Mouse (Mus musculus): ENCODE measurements at regions not wholly inside any gene's neighbourhood (a gene's known extent, or its start where the extent isn't known, plus 50 kb on each side); places are given as distances from the start of the nearest gene placed in this dataset.
"Not testable (repeated sequence)": the region's sequence is repeated elsewhere in the genome, so short reads cannot be mapped to it uniquely, and the experiment has no call there.

- no peaks in the 10 kb centered on the region for H3K4me1 ChIP-seq (ENCODE audit: control insufficient read depth, insufficient read depth, low read length)
- no peak for TF ChIP-seq POLR2A (IDR thresholded peaks at IDR 0.05; ENCODE audit: control insufficient read depth, low read depth, low read length)
- no peak for TF ChIP-seq CTCF (IDR thresholded peaks at IDR 0.05; ENCODE audit: control insufficient read depth, insufficient read depth, insufficient replicate concordance, low read depth, low read length)
- H3K27me3 ChIP-seq (ENCODE audit: control insufficient read depth, insufficient read depth, low read length) = no peaks in the 10 kb centered on the region
- H3K27ac ChIP-seq (ENCODE audit: control insufficient read depth, insufficient read depth, low read depth, low read length) = no peak overlapping the region
- H3K36me3 ChIP-seq (ENCODE audit: control insufficient read depth, insufficient read depth, low read length) = no peaks in the 10 kb centered on the region
- H3K4me3 ChIP-seq (ENCODE audit: control insufficient read depth, low read depth, low read length) = no peak overlapping the region
Measured at GRCm38 (mm10) chr3:6004423-6004822, 253.8 kb downstream of the Gm8797 start.

GRCm38 (mm10) chr3:6018749-6019148, 268.1 kb downstream of the Gm8797 start:
- Histone ChIP-seq H3K27ac (ENCODE audit: control insufficient read depth, insufficient read depth, low read depth, low read length) (no peak overlapping the region), H3K36me3 (ENCODE audit: control insufficient read depth, insufficient read depth, low read length) (no peaks in the 10 kb centered on the region), H3K27me3 (ENCODE audit: control insufficient read depth, insufficient read depth, low read length) (no peaks in the 10 kb centered on the region), H3K4me1 (ENCODE audit: control insufficient read depth, insufficient read depth, low read length) (no peaks in the 10 kb centered on the region), H3K4me3 (ENCODE audit: control insufficient read depth, low read depth, low read length) (no peak overlapping the region)
- TF ChIP-seq POLR2A (IDR thresholded peaks at IDR 0.05; ENCODE audit: control insufficient read depth, low read depth, low read length) (no peak), CTCF (IDR thresholded peaks at IDR 0.05; ENCODE audit: control insufficient read depth, insufficient read depth, insufficient replicate concordance, low read depth, low read length) (no peak)

DNA sequence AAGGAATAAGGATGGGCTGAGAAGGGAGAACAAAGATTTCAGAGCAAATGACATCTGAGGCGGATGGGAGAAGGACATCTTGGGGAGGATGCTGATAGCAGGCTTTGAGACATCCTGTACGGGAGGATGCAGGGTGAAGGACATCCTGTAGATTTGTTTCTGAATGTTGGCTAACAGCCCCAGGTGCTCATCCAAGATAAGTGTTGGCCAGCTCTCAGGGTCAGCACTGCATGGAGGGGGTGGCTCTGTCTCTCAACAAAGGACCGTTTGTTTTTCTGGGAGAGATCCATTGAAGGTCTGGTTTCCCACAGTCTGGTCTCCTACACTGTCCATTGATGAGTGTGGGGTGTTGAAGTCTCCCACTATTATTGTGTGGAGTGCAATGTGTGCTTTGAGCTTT, 290.7 kb downstream of the Gm8797 start:
- H3K36me3 ChIP-seq (ENCODE audit: control insufficient read depth, insufficient read depth, low read length); H3K4me1 ChIP-seq (ENCODE audit: control insufficient read depth, insufficient read depth, low read length); H3K4me3 ChIP-seq (ENCODE audit: control insufficient read depth, low read depth, low read length); H3K27ac ChIP-seq (ENCODE audit: control insufficient read depth, insufficient read depth, low read depth, low read length); H3K27me3 ChIP-seq (ENCODE audit: control insufficient read depth, insufficient read depth, low read length): not testable (repeated sequence)

GRCm38 (mm10) chr3:6049472-6050045, 299.0 kb downstream of the Gm8797 start:
- H3K36me3 ChIP-seq (ENCODE audit: control insufficient read depth, insufficient read depth, low read length) = no peaks in the 10 kb centered on the region
- no peaks in the 10 kb centered on the region for H3K27me3 ChIP-seq (ENCODE audit: control insufficient read depth, insufficient read depth, low read length)
- no peak for TF ChIP-seq POLR2A (IDR thresholded peaks at IDR 0.05; ENCODE audit: control insufficient read depth, low read depth, low read length)
- TF ChIP-seq CTCF (IDR thresholded peaks at IDR 0.05; ENCODE audit: control insufficient read depth, insufficient read depth, insufficient replicate concordance, low read depth, low read length) = no peak
- H3K4me1 ChIP-seq (ENCODE audit: control insufficient read depth, insufficient read depth, low read length) = no peaks in the 10 kb centered on the region
- H3K27ac ChIP-seq (ENCODE audit: control insufficient read depth, insufficient read depth, low read depth, low read length) = no peak overlapping the region
- no peak overlapping the region for H3K4me3 ChIP-seq (ENCODE audit: control insufficient read depth, low read depth, low read length)

GRCm38 (mm10) chr3:6051901-6052300, 301.3 kb downstream of the Gm8797 start:
- Histone ChIP-seq H3K36me3 (ENCODE audit: control insufficient read depth, insufficient read depth, low read length) (no peaks in the 10 kb centered on the region), H3K4me3 (ENCODE audit: control insufficient read depth, low read depth, low read length) (no peak overlapping the region), H3K4me1 (ENCODE audit: control insufficient read depth, insufficient read depth, low read length) (no peaks in the 10 kb centered on the region), H3K27ac (ENCODE audit: control insufficient read depth, insufficient read depth, low read depth, low read length) (no peak overlapping the region), H3K27me3 (ENCODE audit: control insufficient read depth, insufficient read depth, low read length) (no peaks in the 10 kb centered on the region)
- TF ChIP-seq CTCF (IDR thresholded peaks at IDR 0.05; ENCODE audit: control insufficient read depth, insufficient read depth, insufficient replicate concordance, low read depth, low read length) (no peak), POLR2A (IDR thresholded peaks at IDR 0.05; ENCODE audit: control insufficient read depth, low read depth, low read length) (no peak)

DNA sequence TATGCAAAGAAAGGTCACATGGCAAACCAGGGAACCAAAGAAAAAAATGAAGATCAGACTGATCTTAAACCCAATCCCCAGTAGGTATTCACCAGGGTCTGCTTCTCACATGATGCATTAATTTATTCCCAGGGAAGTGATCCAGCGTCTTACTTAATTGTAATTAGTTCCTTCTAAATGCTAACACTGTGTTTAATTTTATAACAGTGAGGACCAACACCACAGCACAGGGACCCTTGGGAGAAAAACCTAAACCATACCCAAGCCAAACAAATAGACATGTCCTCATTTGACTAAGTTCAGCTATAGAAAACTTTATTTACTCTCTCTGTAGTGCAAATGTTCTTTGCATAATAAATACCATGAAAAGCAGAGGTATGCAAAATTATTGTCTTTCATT, 333.2 kb downstream of the Gm8797 start:
- TF ChIP-seq CTCF (IDR thresholded peaks at IDR 0.05; ENCODE audit: control insufficient read depth, insufficient read depth, insufficient replicate concordance, low read depth, low read length) (no peak), POLR2A (IDR thresholded peaks at IDR 0.05; ENCODE audit: control insufficient read depth, low read depth, low read length) (no peak)
- H3K4me3 ChIP-seq (ENCODE audit: control insufficient read depth, low read depth, low read length) = no peak overlapping the region
- no peak overlapping the region for H3K27ac ChIP-seq (ENCODE audit: control insufficient read depth, insufficient read depth, low read depth, low read length)

DNA sequence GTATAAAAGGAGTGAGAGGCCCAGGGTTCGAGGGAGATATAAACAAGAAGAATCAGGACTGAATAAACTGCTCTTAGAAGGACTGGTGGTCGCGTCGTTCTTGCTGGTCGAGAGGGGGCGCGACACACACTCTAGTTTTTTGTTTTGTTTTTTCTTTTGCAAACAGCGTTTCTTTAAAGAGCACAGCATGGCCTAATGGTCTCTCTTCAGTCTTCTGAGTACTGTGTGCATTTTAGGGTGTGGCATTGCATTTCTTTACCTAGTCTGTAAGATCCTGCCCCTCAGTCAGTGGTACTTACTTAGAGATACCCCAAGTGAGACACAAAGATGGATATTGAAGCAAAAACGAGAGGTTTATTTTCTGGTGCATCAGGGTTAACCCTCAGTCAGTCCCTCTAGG, 336.7 kb downstream of the Gm8797 start:
- no peak for TF ChIP-seq CTCF (IDR thresholded peaks at IDR 0.05; ENCODE audit: control insufficient read depth, insufficient read depth, insufficient replicate concordance, low read depth, low read length)
- TF ChIP-seq POLR2A (IDR thresholded peaks at IDR 0.05; ENCODE audit: control insufficient read depth, low read depth, low read length) = no peak
- H3K4me1 ChIP-seq (ENCODE audit: control insufficient read depth, insufficient read depth, low read length) = no peaks in the 10 kb centered on the region
- no peak overlapping the region for H3K4me3 ChIP-seq (ENCODE audit: control insufficient read depth, low read depth, low read length)
- H3K36me3 ChIP-seq (ENCODE audit: control insufficient read depth, insufficient read depth, low read length) = no peaks in the 10 kb centered on the region
- no peaks in the 10 kb centered on the region for H3K27me3 ChIP-seq (ENCODE audit: control insufficient read depth, insufficient read depth, low read length)
- no peak overlapping the region for H3K27ac ChIP-seq (ENCODE audit: control insufficient read depth, insufficient read depth, low read depth, low read length)

More for the DNA sequence above, 333.2 kb downstream of the Gm8797 start:
- Histone ChIP-seq H3K27me3 (ENCODE audit: control insufficient read depth, insufficient read depth, low read length) (no peaks in the 10 kb centered on the region), H3K4me1 (ENCODE audit: control insufficient read depth, insufficient read depth, low read length) (no peaks in the 10 kb centered on the region), H3K36me3 (ENCODE audit: control insufficient read depth, insufficient read depth, low read length) (no peaks in the 10 kb centered on the region)

- no peak overlapping the region for H3K4me3 ChIP-seq (ENCODE audit: control insufficient read depth, low read depth, low read length)
- TF ChIP-seq CTCF (IDR thresholded peaks at IDR 0.05; ENCODE audit: control insufficient read depth, insufficient read depth, insufficient replicate concordance, low read depth, low read length) (no peak), POLR2A (IDR thresholded peaks at IDR 0.05; ENCODE audit: control insufficient read depth, low read depth, low read length) (no peak)
- no peaks in the 10 kb centered on the region for H3K4me1 ChIP-seq (ENCODE audit: control insufficient read depth, insufficient read depth, low read length)
- no peak overlapping the region for H3K27ac ChIP-seq (ENCODE audit: control insufficient read depth, insufficient read depth, low read depth, low read length)
- no peaks in the 10 kb centered on the region for H3K36me3 ChIP-seq (ENCODE audit: control insufficient read depth, insufficient read depth, low read length)
- H3K27me3 ChIP-seq (ENCODE audit: control insufficient read depth, insufficient read depth, low read length) = no peaks in the 10 kb centered on the region
Measured at GRCm38 (mm10) chr3:6093931-6094330, 343.3 kb downstream of the Gm8797 start.

- not testable (repeated sequence) for H3K4me1 ChIP-seq (ENCODE audit: control insufficient read depth, insufficient read depth, low read length); H3K36me3 ChIP-seq (ENCODE audit: control insufficient read depth, insufficient read depth, low read length); H3K27me3 ChIP-seq (ENCODE audit: control insufficient read depth, insufficient read depth, low read length); H3K27ac ChIP-seq (ENCODE audit: control insufficient read depth, insufficient read depth, low read depth, low read length); H3K4me3 ChIP-seq (ENCODE audit: control insufficient read depth, low read depth, low read length)
Measured at GRCm38 (mm10) chr3:6094410-6094809, 343.8 kb downstream of the Gm8797 start.
